Mouse (Mus musculus): ENCODE data around the gene Gm9844. TPM values are rescaled to one million over a fixed set of nuclear protein-coding genes. Genes with fewer than 3 reads are reported as not detected.

Gm9844 gene
- polyA plus RNA-seq, 1 experiment from 2014 or later, result 53.5 TPM

DNA sequence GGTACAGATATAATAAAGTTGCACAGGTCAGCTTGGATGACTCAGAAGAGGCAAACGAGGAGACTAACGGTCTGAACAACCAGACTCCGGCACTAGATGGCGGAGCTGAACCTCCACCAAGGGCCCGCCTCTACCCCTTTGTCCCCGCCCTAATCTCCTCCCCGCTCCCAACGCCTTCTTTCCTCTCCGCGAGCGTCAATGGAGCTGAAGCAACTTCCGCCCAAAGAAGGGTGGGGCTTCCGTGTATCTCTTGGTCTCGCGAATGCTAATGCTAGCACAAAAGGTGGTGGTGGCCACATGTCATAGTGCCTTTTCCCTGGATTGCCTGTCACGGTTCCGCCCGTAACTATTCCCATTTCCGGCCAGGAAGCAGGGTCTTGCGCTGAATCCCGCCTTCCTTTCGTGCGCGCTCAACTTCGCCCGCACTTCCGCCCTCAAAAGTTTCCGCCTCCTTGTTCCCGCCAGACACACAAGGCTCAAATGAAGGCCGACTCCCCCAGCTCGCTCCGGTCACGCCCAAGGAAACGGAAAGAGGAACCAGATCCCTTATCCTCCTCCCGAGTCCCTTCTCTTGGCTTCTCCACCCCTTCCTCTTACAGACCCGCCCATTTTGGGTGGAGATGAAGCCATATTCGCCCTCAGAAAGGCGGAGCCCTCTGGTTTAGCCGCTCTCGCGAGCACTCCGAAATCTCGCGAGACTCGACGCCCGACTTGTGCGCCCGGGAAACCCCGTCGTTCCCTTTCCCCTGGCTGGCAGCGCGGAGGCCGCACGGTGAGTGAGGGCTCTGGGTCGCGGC, 22.1 kb downstream of the Gm9844 start, which contains the start of gene Rps19:
TSS of gene Rps19 (plus strand) at position 476 of the 797 bp plus-strand sequence.
- Histone ChIP-seq H3K36me3 (ENCODE audit: control insufficient read depth, insufficient read depth, low read length) (peaks cover 22% of the 10 kb centered on the region), H3K4me1 (ENCODE audit: control insufficient read depth, insufficient read depth, low read depth, low read length) (peaks cover 21% of the 10 kb centered on the region), H3K4me2 (ENCODE audit: low read length) (peak within 1 kb of the TSS; percentile 83), H3K9me3 (ENCODE audit: control insufficient read depth, low read length) (no peaks in the 10 kb centered on the region), H3K27me3 (replicated peaks; ENCODE audit: control insufficient read depth, insufficient read depth, low read length) (no peaks in the 10 kb centered on the region), H3K27ac (ENCODE audit: low read depth, low read length) (peak within 1 kb of the TSS; percentile 88), H3K4me3 (ENCODE audit: low read length) (peak within 1 kb of the TSS; percentile 97), H3K9ac (ENCODE audit: low read depth, low read length) (peak within 1 kb of the TSS; percentile 100)
- under 1% methylated on average over 56 of the region's 57 CpGs for WGBS
- ATAC-seq, result peak; percentile 95

GRCm38 (mm10) chr7:24884693-24885291, 22.8 kb downstream of the Gm9844 start:
- Histone ChIP-seq H3K27ac (ENCODE audit: low read depth, low read length) (peak overlapping the region; percentile 88), H3K9ac (ENCODE audit: low read depth, low read length) (peak overlapping the region; percentile 100), H3K27me3 (replicated peaks; ENCODE audit: control insufficient read depth, insufficient read depth, low read length) (no peaks in the 10 kb centered on the region), H3K4me1 (ENCODE audit: control insufficient read depth, insufficient read depth, low read depth, low read length) (peaks cover 21% of the 10 kb centered on the region), H3K4me2 (ENCODE audit: low read length) (peak overlapping the region; percentile 83), H3K9me3 (ENCODE audit: control insufficient read depth, low read length) (no peaks in the 10 kb centered on the region), H3K36me3 (ENCODE audit: control insufficient read depth, insufficient read depth, low read length) (peaks cover 29% of the 10 kb centered on the region), H3K4me3 (ENCODE audit: low read length) (peak overlapping the region; percentile 97)
- peak; percentile 0; the same call in 1 of the 2 replicates for ATAC-seq
- WGBS, result under 1% methylated on average over 45 of the region's 47 CpGs

DNA sequence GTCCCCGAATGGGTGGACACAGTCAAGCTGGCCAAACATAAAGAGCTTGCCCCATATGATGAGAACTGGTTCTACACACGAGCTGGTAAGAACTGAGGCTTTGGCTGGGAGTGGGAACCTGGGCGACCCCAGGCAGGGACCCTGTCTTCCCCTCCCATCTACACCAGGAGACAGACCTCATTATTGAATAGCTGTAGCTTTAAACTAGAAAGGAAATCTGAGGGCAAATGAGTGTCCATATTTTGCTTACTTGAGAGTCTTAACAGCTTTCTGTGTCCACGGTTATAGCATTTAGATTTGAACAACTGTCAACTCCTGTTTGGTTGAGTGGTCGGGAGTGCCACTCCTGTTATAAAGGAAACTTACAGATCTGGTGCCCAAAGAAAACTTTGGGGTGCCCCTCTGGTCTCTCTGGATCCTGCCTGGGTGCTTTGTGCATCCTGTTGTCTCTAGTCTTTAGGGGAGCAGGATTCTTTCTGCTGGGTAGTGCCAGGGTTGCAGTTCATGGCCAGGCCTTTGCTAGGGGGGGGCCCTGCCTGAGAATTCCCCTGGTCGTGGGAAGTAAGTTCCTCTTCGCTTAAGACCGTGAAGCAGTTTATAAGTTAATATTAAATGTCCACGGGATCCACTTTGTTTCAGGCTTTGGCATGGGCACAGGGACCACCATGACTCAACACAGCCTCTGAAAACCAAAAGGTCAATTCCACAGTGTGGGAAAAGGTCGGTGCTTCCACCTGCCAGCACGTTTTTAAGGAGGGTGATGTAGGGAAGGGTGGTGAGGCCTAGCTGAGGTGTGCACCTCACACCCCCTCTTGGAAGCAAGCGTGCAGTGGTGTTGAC, 23.7 kb downstream of the Gm9844 start:
- H3K9ac ChIP-seq (ENCODE audit: low read depth, low read length), result peak overlapping the region; percentile 100
- H3K27me3 ChIP-seq (replicated peaks; ENCODE audit: control insufficient read depth, insufficient read depth, low read length), result no peaks in the 10 kb centered on the region
- H3K27ac ChIP-seq (ENCODE audit: low read depth, low read length), result no peak overlapping the region
- peak overlapping the region; percentile 97 for H3K4me3 ChIP-seq (ENCODE audit: low read length)
- H3K36me3 ChIP-seq (ENCODE audit: control insufficient read depth, insufficient read depth, low read length), result peaks cover 35% of the 10 kb centered on the region
- H3K9me3 ChIP-seq (ENCODE audit: control insufficient read depth, low read length), result no peaks in the 10 kb centered on the region
- peak overlapping the region; percentile 83 for H3K4me2 ChIP-seq (ENCODE audit: low read length)
- peaks cover 21% of the 10 kb centered on the region for H3K4me1 ChIP-seq (ENCODE audit: control insufficient read depth, insufficient read depth, low read depth, low read length)
- 45% methylated on average over 12 of the region's 12 CpGs for WGBS
- ATAC-seq, result no peak

GRCm38 (mm10) chr7:24886308-24886633, 24.3 kb downstream of the Gm9844 start:
- Histone ChIP-seq H3K9ac (ENCODE audit: low read depth, low read length) (peak overlapping the region; percentile 100), H3K4me1 (ENCODE audit: control insufficient read depth, insufficient read depth, low read depth, low read length) (peaks cover 21% of the 10 kb centered on the region), H3K4me3 (ENCODE audit: low read length) (no peak overlapping the region), H3K36me3 (ENCODE audit: control insufficient read depth, insufficient read depth, low read length) (peaks cover 37% of the 10 kb centered on the region), H3K27ac (ENCODE audit: low read depth, low read length) (no peak overlapping the region), H3K9me3 (ENCODE audit: control insufficient read depth, low read length) (no peaks in the 10 kb centered on the region), H3K4me2 (ENCODE audit: low read length) (peak overlapping the region; percentile 83), H3K27me3 (replicated peaks; ENCODE audit: control insufficient read depth, insufficient read depth, low read length) (no peaks in the 10 kb centered on the region)
- WGBS, result 64% methylated on average over 4 of the region's 4 CpGs
- ATAC-seq, result no peak

- H3K27me3 ChIP-seq (replicated peaks; ENCODE audit: control insufficient read depth, insufficient read depth, low read length), result no peaks in the 10 kb centered on the region
- H3K4me3 ChIP-seq (ENCODE audit: low read length), result no peak overlapping the region
- ATAC-seq, result no peak
- H3K36me3 ChIP-seq (ENCODE audit: control insufficient read depth, insufficient read depth, low read length), result peaks cover 37% of the 10 kb centered on the region
- no peaks in the 10 kb centered on the region for H3K9me3 ChIP-seq (ENCODE audit: control insufficient read depth, low read length)
- H3K4me1 ChIP-seq (ENCODE audit: control insufficient read depth, insufficient read depth, low read depth, low read length), result peaks cover 21% of the 10 kb centered on the region
- no peak overlapping the region for H3K4me2 ChIP-seq (ENCODE audit: low read length)
- WGBS, result 68% methylated on average over 4 of the region's 4 CpGs
- H3K27ac ChIP-seq (ENCODE audit: low read depth, low read length), result no peak overlapping the region
- H3K9ac ChIP-seq (ENCODE audit: low read depth, low read length), result no peak overlapping the region; the same call in none of the 2 replicates
These were observed 25.1 kb downstream of the Gm9844 start for GRCm38 (mm10) chr7:24887096-24887495.

GRCm38 (mm10) chr7:24889431-24890220, 27.6 kb downstream of the Gm9844 start:
- peak overlapping the region; percentile 6; the same call in 1 of the 2 replicates for H3K27ac ChIP-seq (ENCODE audit: low read depth, low read length)
- no peak for ATAC-seq
- H3K36me3 ChIP-seq (ENCODE audit: control insufficient read depth, insufficient read depth, low read length), result peaks cover 37% of the 10 kb centered on the region
- H3K9ac ChIP-seq (ENCODE audit: low read depth, low read length), result no peak overlapping the region
- 80% methylated on average over 6 of the region's 6 CpGs for WGBS
- no peaks in the 10 kb centered on the region for H3K27me3 ChIP-seq (replicated peaks; ENCODE audit: control insufficient read depth, insufficient read depth, low read length)
- H3K4me1 ChIP-seq (ENCODE audit: control insufficient read depth, insufficient read depth, low read depth, low read length), result peaks cover 21% of the 10 kb centered on the region
- H3K4me3 ChIP-seq (ENCODE audit: low read length), result no peak overlapping the region
- no peak overlapping the region for H3K4me2 ChIP-seq (ENCODE audit: low read length)
- no peaks in the 10 kb centered on the region for H3K9me3 ChIP-seq (ENCODE audit: control insufficient read depth, low read length)

GRCm38 (mm10) chr7:24890281-24891216, 28.5 kb downstream of the Gm9844 start:
- H3K4me3 ChIP-seq (ENCODE audit: low read length), result no peak overlapping the region
- no peak overlapping the region for H3K9ac ChIP-seq (ENCODE audit: low read depth, low read length)
- no peaks in the 10 kb centered on the region for H3K9me3 ChIP-seq (ENCODE audit: control insufficient read depth, low read length)
- peaks cover 17% of the 10 kb centered on the region for H3K4me1 ChIP-seq (ENCODE audit: control insufficient read depth, insufficient read depth, low read depth, low read length)
- peak; percentile 68 for ATAC-seq
- 0 out of 2 replicates have a peak overlapping the region, but pooled peaks have one; percentile 6 for H3K27ac ChIP-seq (ENCODE audit: low read depth, low read length)
- H3K36me3 ChIP-seq (ENCODE audit: control insufficient read depth, insufficient read depth, low read length), result peaks cover 37% of the 10 kb centered on the region
- no peak overlapping the region for H3K4me2 ChIP-seq (ENCODE audit: low read length)
- WGBS, result 34% methylated on average over 10 of the region's 10 CpGs
- no peaks in the 10 kb centered on the region for H3K27me3 ChIP-seq (replicated peaks; ENCODE audit: control insufficient read depth, insufficient read depth, low read length)
